Mouse (Mus musculus) neural tube, embryonic 12.5 days (tissue): ENCODE results near the gene Nudt7. TPM values are rescaled to one million over a fixed set of nuclear protein-coding genes. Genes with fewer than 3 reads are reported as not detected.
A peak's percentile ranks its signal among the peaks of the same experiment; 100 is the strongest.

Source experiments
- ATAC-seq: fragments of 200-750 bp; cut with Nextera tagmentation; 2 replicates; pipeline ENCODE4 v1.8.0; 2017; ENCODE audit warnings: low read depth, mild to moderate bottlenecking, moderate TSS enrichment, moderate library complexity; ENCODE audit not compliant: low FRiP score
- H3K27ac ChIP-seq: fragments of 300-500 bp; sonication (generic); 2 replicates; pipeline ENCODE4 v1.5.1; 2016
- H3K27me3 ChIP-seq: fragments of 300-500 bp; sonication (generic); replicated peaks from 2 replicates; pipeline ENCODE4 v1.6.1; 2016; ENCODE audit warnings: mild to moderate bottlenecking
- H3K36me3 ChIP-seq: fragments of 300-500 bp; sonication (generic); 2 replicates; pipeline ENCODE4 v1.6.1; 2016; ENCODE audit warnings: mild to moderate bottlenecking
- H3K4me1 ChIP-seq: fragments of 300-500 bp; sonication (generic); 2 replicates; pipeline ENCODE4 v1.6.1; 2016
- H3K4me2 ChIP-seq: fragments of 300-500 bp; sonication (generic); replicated peaks from 2 replicates; pipeline ENCODE4 v1.6.1; 2016; ENCODE audit warnings: mild to moderate bottlenecking
- H3K4me3 ChIP-seq: fragments of 300-500 bp; sonication (generic); 2 replicates; pipeline ENCODE4 v1.5.1; 2016
- H3K9ac ChIP-seq: fragments of 300-500 bp; sonication (generic); 2 replicates; pipeline ENCODE4 v1.6.1; 2016; ENCODE audit warnings: mild to moderate bottlenecking
- H3K9me3 ChIP-seq: fragments of 300-500 bp; sonication (generic); 2 replicates; pipeline ENCODE4 v1.6.1; 2016; ENCODE audit warnings: mild to moderate bottlenecking
- WGBS: fragments of 180-500 bp; shearing (Covaris S2); methylation state at CpG from one replicate; pipeline ENCODE4 v1.1.7; 2016; 5-methylcytosine and 5-hydroxymethylcytosine counted together
- polyA plus RNA-seq: library from polyadenylated mRNA; unstranded; fragments of >200 nt; fragmentation: Nextera tagmentation; extraction: Ambion mirVana; gene quantifications from 2 replicates; pipeline ENCODE4 v1.2.1, GENCODE M21; 2016

Gene Nudt7
- polyA plus RNA-seq, 1 experiment from 2014 or later: 8.0 TPM

DNA sequence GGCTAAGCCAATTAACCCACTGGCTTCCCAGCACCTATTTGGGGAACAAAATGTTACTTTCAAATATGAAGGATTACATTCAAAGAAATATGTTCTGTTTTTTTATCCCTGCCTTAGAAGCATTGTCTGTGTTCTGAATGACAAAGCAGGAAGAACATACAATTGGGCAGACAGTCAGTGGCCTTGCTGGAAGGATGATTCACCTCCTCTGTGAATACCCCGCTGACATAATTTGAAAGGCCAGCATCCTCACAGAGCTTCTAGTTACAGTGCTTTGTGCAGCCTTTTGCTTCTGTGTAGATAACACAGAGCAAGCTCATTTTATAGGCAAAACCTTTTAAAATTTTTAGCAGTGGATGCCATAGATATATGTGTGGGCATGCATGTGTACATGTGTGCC lies 11.6 kb upstream of the Nudt7 start:
- Histone ChIP-seq H3K27ac (no peak overlapping the region), H3K27me3 (no peaks in the 10 kb centered on the region), H3K9ac (no peak overlapping the region), H3K4me3 (no peak overlapping the region), H3K4me1 (no peaks in the 10 kb centered on the region), H3K4me2 (no peak overlapping the region), H3K9me3 (no peaks in the 10 kb centered on the region), H3K36me3 (no peaks in the 10 kb centered on the region)
- no peak for ATAC-seq
- 89% methylated on average over 1 of the region's 1 CpGs for WGBS

DNA sequence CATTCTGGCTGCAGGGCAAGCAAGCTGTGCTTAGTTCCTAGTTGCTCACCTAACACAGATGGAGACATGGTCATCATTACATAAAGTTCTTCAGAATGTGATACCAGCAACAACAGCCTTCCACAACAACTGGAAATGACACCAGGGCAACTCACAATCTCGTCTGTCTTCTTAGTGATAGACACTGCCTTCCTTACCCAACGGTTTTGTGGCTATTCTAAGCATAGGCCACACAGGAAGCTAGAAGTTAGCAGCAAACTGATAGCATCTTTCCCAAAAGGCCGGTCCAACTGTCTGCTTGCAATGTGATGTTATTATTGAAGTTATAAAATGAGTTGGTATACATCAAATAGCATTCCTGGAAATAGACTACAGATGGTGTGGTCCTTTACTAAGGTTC lies 9.7 kb upstream of the Nudt7 start:
- ATAC-seq: no peak
- Histone ChIP-seq H3K36me3 (no peaks in the 10 kb centered on the region), H3K9ac (no peak overlapping the region), H3K4me1 (no peaks in the 10 kb centered on the region), H3K27ac (no peak overlapping the region), H3K4me2 (no peak overlapping the region), H3K27me3 (no peaks in the 10 kb centered on the region), H3K4me3 (no peak overlapping the region), H3K9me3 (no peaks in the 10 kb centered on the region)
- 79% methylated on average over 3 of the region's 3 CpGs for WGBS

DNA sequence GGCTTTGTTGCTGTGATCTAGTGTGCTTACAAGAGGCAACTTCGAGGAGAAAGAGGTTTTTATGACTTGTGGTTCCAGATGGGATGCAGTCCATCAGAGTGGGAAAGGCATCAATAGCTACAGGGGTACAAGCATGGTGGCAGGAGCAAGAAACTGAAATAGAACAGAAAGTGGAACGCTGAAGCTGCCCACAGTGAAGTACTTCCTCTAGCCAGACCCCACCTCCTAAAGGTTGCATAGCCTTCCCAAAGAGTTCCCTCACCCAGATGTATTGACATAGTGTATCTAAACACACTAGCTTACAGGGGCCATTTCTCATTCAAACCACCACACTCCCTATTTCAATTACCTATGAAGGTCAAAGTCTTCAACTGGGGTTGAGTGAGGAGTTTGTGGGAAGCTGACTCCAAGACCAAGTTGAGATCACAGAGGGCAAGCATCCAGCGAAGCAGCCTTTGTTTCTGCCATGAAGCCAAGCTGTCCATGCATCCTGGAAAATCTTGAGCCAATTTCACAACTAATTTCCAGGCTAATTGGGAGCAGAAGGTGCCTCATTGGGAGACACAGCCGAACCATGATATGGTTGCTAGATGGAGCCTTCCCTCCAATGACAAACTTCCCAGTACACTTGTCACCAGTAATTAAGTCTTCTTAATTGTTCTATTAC lies 9.1 kb upstream of the Nudt7 start:
- Histone ChIP-seq H3K4me2 (no peak overlapping the region), H3K9ac (no peak overlapping the region), H3K9me3 (no peaks in the 10 kb centered on the region), H3K4me3 (no peak overlapping the region), H3K27ac (no peak overlapping the region), H3K27me3 (no peaks in the 10 kb centered on the region), H3K4me1 (no peaks in the 10 kb centered on the region), H3K36me3 (no peaks in the 10 kb centered on the region)
- no peak for ATAC-seq
- 75% methylated on average over 4 of the region's 4 CpGs for WGBS

DNA sequence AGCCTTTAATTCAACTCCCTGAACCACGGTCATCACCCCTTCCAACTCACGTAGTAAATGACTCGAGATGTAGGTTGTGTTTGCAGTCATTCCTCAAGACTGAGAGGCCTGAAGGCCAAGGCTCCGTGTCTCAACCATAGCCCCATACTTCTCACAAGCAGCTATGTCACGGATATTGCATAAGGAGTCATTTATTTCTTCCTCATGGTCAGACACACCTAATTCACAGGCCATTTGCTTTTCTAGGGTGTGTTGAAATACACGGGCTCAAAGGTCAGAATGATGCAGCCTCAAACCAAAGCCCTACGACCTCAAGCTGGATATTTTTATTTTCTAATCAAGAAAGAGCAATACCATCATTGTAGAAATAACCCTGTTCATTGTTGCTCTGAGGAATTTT lies 2.5 kb upstream of the Nudt7 start:
- Histone ChIP-seq H3K9me3 (no peaks in the 10 kb centered on the region), H3K9ac (no peak overlapping the region), H3K27ac (no peak overlapping the region), H3K4me1 (peaks cover 9% of the 10 kb centered on the region), H3K36me3 (no peaks in the 10 kb centered on the region), H3K4me2 (no peak overlapping the region), H3K4me3 (no peak overlapping the region), H3K27me3 (no peaks in the 10 kb centered on the region)
- ATAC-seq: no peak
- WGBS: 87% methylated on average over 7 of the region's 7 CpGs

DNA sequence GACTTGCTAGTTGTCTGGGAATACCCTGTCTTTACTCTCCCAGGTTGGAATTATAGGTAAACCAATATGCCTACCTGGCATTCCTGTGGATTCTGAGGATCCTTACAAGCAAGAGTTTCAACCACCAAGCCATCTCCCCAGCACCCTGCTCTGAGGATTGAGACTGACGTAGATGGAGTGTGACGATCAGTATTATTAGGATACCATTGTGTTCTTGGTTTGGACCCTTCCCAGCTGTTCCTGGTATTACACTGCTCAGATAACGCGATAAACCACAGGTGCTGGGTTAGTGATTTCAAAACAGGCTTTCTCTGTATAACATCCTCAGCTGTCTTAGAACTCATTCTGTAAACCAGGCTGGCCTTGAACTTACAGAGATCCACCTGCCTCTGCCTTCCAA lies 1.9 kb upstream of the Nudt7 start:
- no peak overlapping the region for H3K4me2 ChIP-seq
- H3K4me1 ChIP-seq: peaks cover 9% of the 10 kb centered on the region
- H3K9ac ChIP-seq: no peak overlapping the region
- H3K9me3 ChIP-seq: no peaks in the 10 kb centered on the region
- no peak overlapping the region for H3K4me3 ChIP-seq
- 89% methylated on average over 4 of the region's 4 CpGs for WGBS
- H3K27ac ChIP-seq: no peak overlapping the region
- H3K27me3 ChIP-seq: no peaks in the 10 kb centered on the region
- ATAC-seq: no peak
- no peaks in the 10 kb centered on the region for H3K36me3 ChIP-seq

DNA sequence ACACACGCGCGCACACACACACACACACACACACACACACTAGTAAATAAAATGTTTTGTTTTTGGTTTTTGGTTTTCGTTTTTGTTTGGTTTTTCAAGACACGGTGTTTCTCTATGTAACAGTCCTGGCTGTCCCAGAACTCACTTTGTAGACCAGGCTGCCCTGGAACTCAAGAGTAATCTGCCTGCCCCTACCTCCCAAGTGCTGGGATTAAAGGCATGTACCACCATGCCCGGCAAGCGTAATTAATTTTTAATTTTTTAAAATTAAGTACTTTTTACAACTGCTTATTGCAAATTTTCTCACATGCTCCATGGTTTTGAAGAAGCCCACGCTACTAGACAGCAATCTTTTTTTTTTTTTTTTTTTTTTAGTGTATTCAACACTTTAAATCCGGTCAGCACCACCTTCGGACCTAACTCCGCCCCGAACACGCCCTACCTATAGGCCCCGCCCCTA lies 277 bp upstream of the Nudt7 start:
- Histone ChIP-seq H3K4me3 (peak overlapping the region; percentile 36), H3K9ac (no peak overlapping the region), H3K4me2 (peak overlapping the region; percentile 67), H3K27me3 (no peaks in the 10 kb centered on the region), H3K4me1 (peaks cover 9% of the 10 kb centered on the region), H3K9me3 (no peaks in the 10 kb centered on the region), H3K27ac (no peak overlapping the region), H3K36me3 (no peaks in the 10 kb centered on the region)
- WGBS: 34% methylated on average over 14 of the region's 14 CpGs
- ATAC-seq: peak; percentile 39; the same call in 1 of the 2 replicates

DNA sequence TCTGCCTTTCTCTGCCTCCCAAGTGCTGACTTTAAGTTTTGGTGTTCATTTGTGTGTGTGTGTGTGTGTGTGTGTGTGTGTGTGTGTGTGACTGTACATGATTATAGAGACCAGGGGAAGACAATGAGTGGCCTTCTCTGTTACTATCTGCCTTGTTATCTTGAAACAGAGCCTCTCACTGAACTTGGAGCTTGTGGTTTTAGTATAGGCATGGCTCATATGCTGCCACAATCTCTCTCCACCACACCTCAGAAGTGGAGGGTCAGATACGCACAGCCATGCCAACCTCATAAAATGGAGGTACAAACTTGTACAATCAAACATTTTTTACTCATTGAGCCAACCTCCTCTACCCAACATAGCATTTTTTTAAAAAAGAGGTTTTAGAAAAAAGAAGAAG lies 3.4 kb downstream of the Nudt7 start:
- Histone ChIP-seq H3K4me1 (peaks cover 9% of the 10 kb centered on the region), H3K36me3 (no peaks in the 10 kb centered on the region), H3K4me3 (no peak overlapping the region), H3K4me2 (no peak overlapping the region), H3K27me3 (no peaks in the 10 kb centered on the region), H3K9me3 (no peaks in the 10 kb centered on the region), H3K27ac (no peak overlapping the region), H3K9ac (no peak overlapping the region)
- 83% methylated on average over 1 of the region's 1 CpGs for WGBS
- no peak for ATAC-seq

DNA sequence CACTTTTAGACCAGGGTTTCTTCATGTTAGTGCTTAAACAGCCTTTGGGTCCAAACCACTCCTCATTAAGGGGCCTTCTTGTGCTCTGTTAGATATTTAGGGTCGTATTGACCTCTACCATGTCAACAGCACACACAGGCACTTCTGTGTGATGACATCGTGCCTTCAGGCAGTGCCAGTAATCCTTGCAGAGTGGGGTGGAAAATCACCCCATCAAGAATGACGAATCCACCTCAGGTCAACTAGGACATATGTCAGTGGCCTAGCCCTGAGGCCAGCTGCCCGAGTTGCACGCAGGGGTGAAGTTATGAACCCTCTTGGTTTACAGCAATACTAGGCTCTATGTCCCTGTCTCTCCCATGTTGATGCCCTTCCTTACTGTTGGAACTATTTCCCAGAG lies 3.8 kb downstream of the Nudt7 start:
- Histone ChIP-seq H3K36me3 (no peaks in the 10 kb centered on the region), H3K27ac (no peak overlapping the region), H3K9me3 (no peaks in the 10 kb centered on the region), H3K9ac (no peak overlapping the region), H3K4me2 (no peak overlapping the region), H3K27me3 (no peaks in the 10 kb centered on the region), H3K4me1 (peaks cover 9% of the 10 kb centered on the region), H3K4me3 (no peak overlapping the region)
- 78% methylated on average over 5 of the region's 5 CpGs for WGBS
- ATAC-seq: no peak

DNA sequence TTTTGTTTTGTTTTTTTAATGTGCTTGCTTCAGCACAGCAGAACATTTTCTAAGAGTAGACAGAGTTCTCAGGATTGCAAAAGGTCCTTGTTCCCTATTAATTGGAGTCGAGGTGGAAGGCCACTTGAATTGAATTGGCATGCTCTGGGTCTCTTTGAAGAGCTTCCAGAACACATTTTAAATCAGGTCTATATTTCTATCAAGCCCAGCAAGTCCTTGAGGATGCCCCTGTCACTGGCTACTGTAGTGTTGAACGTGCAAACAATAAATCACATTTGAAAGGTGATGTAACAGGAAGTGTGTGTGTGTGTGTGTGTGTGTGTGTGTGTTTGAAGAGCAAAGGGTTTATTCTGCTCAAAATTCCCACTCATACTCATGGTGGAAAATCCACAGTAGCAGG lies 7.1 kb downstream of the Nudt7 start:
- no peak for ATAC-seq
- Histone ChIP-seq H3K4me3 (no peak overlapping the region), H3K4me2 (no peak overlapping the region), H3K9me3 (no peaks in the 10 kb centered on the region), H3K9ac (no peak overlapping the region), H3K27ac (no peak overlapping the region), H3K27me3 (no peaks in the 10 kb centered on the region), H3K4me1 (no peaks in the 10 kb centered on the region), H3K36me3 (no peaks in the 10 kb centered on the region)
- 72% methylated on average over 2 of the region's 2 CpGs for WGBS

DNA sequence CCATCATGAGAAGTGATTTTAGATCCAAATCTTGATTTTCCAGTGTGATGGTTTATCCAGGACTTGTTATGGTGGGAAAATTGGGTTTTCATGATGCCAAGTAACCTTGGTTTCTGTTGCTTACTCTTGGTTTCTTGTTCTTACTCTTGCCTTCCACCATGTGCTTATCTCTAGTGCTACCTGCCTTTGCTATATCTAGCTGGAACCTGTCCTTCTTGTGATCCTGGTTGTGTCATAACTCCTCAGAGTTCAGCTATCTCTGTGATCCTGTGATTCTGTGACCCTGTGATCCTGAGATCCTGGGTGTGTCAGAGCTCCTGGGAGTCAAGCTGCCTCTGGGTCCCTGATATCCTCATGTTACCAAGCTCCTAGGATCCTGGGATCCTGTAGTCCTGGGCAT lies 8.8 kb downstream of the Nudt7 start:
- Histone ChIP-seq H3K4me2 (no peak overlapping the region), H3K27ac (no peak overlapping the region)
- no peak for ATAC-seq

DNA sequence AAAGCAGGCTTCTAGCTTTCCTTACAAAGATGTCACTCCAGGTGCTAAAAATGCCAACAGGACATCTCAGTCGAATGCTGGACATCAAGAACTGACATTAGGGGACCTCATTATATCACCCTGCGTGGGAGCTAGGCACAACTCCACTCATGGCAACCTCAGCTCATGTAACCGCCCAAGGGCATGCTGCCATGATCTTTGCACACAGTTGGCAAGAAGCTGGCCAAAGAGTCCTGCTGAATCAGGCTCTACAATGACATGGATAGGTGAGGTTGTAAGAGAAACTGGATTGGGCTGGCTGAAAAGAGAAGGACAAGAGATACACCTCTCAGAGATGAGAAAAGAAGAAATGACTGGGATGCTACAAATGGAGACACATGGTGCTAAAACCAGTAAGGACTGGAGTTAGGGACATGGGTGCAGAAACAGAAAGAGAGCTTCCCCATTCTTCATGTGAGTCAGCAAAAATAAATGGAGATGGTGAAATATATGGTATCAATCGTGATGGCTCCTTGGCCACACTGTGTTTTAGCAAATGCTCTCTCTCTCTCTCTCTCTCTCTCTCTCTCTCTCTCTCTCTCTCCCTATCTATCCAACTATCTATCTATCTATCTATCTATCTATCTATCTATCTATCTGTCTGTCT lies 10.4 kb downstream of the Nudt7 start:
- 85% methylated on average over 4 of the region's 4 CpGs for WGBS

More for the DNA sequence above, 8.8 kb downstream of the Nudt7 start:
- Histone ChIP-seq H3K9ac (no peak overlapping the region), H3K4me1 (no peaks in the 10 kb centered on the region), H3K36me3 (no peaks in the 10 kb centered on the region), H3K4me3 (no peak overlapping the region), H3K9me3 (no peaks in the 10 kb centered on the region), H3K27me3 (no peaks in the 10 kb centered on the region)

DNA sequence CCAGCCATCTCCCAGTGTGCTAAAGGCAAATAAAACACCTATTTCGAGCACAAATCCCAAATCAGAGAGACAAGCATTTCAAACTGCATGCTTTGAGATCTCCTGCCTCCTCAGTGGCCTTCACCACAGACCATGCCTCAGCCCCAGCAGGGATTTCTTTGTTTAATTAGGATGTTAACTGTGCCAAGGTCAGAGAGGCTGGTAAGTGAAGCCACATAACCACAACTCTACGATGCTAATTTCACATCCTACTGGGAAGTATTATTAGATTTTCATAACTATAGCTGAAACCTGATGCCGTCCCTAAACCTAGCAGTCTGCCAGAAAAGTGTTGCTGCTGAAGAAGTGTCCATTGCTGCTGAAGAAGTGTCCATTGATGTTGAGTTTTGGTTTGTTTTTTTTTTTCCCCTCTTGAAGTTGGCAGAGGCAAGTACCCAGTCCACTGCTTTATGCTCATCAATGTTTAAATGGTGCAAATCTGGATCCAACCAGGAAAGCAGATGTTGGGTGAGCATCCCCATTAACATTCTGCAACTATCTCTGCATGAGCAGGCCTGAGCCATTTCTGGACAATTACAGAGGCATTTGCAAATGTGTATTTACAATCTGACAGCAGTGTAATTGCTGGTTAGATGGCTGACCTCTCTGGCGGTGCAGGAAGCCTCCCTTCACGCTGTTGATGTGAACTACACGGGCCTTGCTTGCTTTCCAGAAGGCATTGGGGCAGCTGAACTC lies 20.1 kb downstream of the Nudt7 start:
- Histone ChIP-seq H3K9ac (no peak overlapping the region), H3K4me3 (no peak overlapping the region), H3K27me3 (no peaks in the 10 kb centered on the region), H3K36me3 (no peaks in the 10 kb centered on the region), H3K4me2 (no peak overlapping the region), H3K4me1 (no peaks in the 10 kb centered on the region), H3K9me3 (no peaks in the 10 kb centered on the region), H3K27ac (no peak overlapping the region)
- 77% methylated on average over 6 of the region's 6 CpGs for WGBS
- ATAC-seq: no peak

More for the DNA sequence above, 10.4 kb downstream of the Nudt7 start:
- H3K4me3 ChIP-seq: no peak overlapping the region
- no peak overlapping the region for H3K27ac ChIP-seq
- H3K36me3 ChIP-seq: no peaks in the 10 kb centered on the region
- H3K4me2 ChIP-seq: no peak overlapping the region
- no peak overlapping the region for H3K9ac ChIP-seq
- H3K4me1 ChIP-seq: no peaks in the 10 kb centered on the region
- no peak for ATAC-seq
- H3K27me3 ChIP-seq: no peaks in the 10 kb centered on the region
- H3K9me3 ChIP-seq: no peaks in the 10 kb centered on the region
